Mouse (Mus musculus) hindbrain, embryonic 15.5 days (tissue): ENCODE measurements at regions not wholly inside any gene's neighbourhood (a gene's known extent, or its start where the extent isn't known, plus 50 kb on each side); places are given as distances from the start of the nearest gene placed in this dataset.

ENCODE experiments used
- ATAC-seq: fragments of 200-750 bp; cut with Nextera tagmentation; 2 replicates; pipeline ENCODE4 v1.8.0; 2017; ENCODE audit warnings: low read depth, moderate number of reproducible peaks, moderate TSS enrichment; ENCODE audit not compliant: low FRiP score
- H3K27ac ChIP-seq: fragments of 300-500 bp; sonication (generic); replicated peaks from 2 replicates; pipeline ENCODE4 v1.5.1; 2015; ENCODE audit warnings: mild to moderate bottlenecking, inconsistent platforms
- H3K27me3 ChIP-seq: fragments of 300-500 bp; sonication (generic); 2 replicates; pipeline ENCODE4 v1.6.1; 2015; ENCODE audit warnings: control low read depth, inconsistent platforms
- H3K36me3 ChIP-seq: fragments of 300-500 bp; sonication (generic); 2 replicates; pipeline ENCODE4 v1.6.1; 2015; ENCODE audit warnings: control low read depth, inconsistent platforms
- H3K4me1 ChIP-seq: fragments of 300-500 bp; sonication (generic); replicated peaks from 2 replicates; pipeline ENCODE4 v1.6.1; 2015; ENCODE audit warnings: control low read depth, inconsistent platforms
- H3K4me2 ChIP-seq: fragments of 300-500 bp; sonication (generic); 2 replicates; pipeline ENCODE4 v1.6.1; 2015; ENCODE audit warnings: moderate library complexity, mild to moderate bottlenecking, inconsistent platforms
- H3K4me3 ChIP-seq: fragments of 300-500 bp; sonication (generic); 2 replicates; pipeline ENCODE4 v1.5.1; 2015; ENCODE audit warnings: mild to moderate bottlenecking, inconsistent platforms
- H3K9ac ChIP-seq: fragments of 300-500 bp; sonication (generic); 2 replicates; pipeline ENCODE4 v1.6.1; 2015; ENCODE audit warnings: inconsistent platforms
- H3K9me3 ChIP-seq: fragments of 300-500 bp; sonication (generic); 2 replicates; pipeline ENCODE4 v1.6.1; 2016; ENCODE audit warnings: control low read depth, inconsistent platforms
- WGBS: fragments of 180-500 bp; shearing (Covaris S2); methylation state at CpG from one replicate; pipeline ENCODE4 v1.1.7; 2015; 5-methylcytosine and 5-hydroxymethylcytosine counted together

DNA sequence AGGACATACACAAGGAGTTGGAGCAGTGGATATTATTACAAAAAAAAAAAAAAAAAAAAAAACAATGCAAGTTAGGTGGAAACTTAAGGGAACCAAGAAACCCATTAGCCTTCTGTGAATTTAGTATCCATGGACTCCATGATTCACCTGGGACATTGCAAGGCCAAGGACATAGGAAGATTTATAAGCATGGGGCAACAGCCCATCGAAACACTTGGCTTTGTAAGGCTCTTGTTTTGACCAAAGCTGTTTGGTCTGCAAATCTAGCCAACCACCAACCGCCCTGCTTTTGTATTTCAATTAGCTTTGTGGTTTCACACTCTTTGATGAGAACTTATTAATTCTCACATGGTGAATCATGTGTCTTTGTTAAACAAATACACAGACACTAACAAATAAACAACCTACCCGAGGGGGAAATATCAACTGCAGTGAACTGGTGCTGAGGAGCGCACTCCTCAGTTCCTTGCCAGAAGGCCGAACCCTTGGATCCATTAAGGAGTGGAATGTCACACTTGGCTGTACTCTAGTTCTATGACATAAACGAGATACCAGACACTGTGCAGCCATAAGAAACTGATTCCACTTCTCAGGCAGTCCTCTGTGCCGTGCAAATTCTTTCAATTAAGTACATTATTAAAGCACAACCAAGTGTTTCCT, 529.7 kb downstream of the Tmem38b start:
- Histone ChIP-seq H3K4me2 (no peak overlapping the region), H3K4me1 (peaks cover 10% of the 10 kb centered on the region; the same call in 1 of the 2 replicates), H3K27me3 (no peaks in the 10 kb centered on the region), H3K9me3 (no peaks in the 10 kb centered on the region), H3K9ac (no peak overlapping the region), H3K27ac (no peak overlapping the region), H3K36me3 (no peaks in the 10 kb centered on the region), H3K4me3 (no peak overlapping the region)
- no peak for ATAC-seq
- 59% methylated on average over 7 of the region's 7 CpGs for WGBS

DNA sequence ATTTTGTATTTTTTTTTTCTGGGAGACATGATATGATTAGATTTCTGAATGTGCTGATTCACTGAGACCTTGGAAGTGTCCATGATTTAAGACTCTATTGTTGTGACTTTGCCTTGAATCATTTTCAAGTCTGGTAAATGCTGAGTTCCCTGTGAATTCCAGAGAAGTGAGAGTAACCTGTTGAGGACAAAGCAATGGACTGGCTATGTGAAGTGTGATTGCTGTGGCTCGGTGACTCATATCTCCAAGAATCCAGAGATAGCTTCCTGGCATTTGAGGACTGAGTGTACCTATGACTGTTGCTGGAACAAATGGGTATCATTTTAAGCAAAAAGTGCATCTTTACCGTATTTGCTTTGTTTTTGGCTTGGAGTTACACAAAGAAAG, 530.2 kb downstream of the Tmem38b start:
- Histone ChIP-seq H3K36me3 (no peaks in the 10 kb centered on the region), H3K4me1 (peaks cover 10% of the 10 kb centered on the region; the same call in 1 of the 2 replicates), H3K4me3 (no peak overlapping the region), H3K4me2 (no peak overlapping the region), H3K27me3 (no peaks in the 10 kb centered on the region), H3K9me3 (no peaks in the 10 kb centered on the region), H3K27ac (no peak overlapping the region), H3K9ac (no peak overlapping the region)
- no peak for ATAC-seq
- WGBS = 89% methylated on average over 2 of the region's 2 CpGs

DNA sequence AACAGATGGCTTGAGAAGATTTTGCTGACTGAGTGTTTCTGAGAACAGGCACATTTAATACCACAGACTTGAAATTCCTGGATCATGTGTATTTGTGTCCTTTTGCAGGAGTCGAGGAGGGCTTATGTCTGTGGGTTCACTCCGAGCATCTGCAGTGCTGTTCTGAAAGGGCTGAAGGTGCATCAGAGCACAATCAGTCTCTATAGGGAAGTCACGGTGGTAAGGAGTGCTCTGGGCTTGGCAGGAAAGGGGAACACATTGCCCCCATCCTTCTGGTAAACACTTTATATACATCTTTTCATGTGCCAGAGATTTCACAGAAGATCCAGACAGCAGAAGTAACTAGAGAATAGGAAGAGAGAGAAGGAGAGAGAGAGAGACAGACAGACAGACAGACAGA, 545.1 kb downstream of the Tmem38b start:
- ATAC-seq = no peak
- WGBS = 35% methylated on average over 3 of the region's 3 CpGs
- Histone ChIP-seq H3K9me3 (no peaks in the 10 kb centered on the region), H3K4me3 (no peak overlapping the region), H3K27ac (0 out of 2 replicates have a peak overlapping the region, but pooled peaks have one; percentile 13), H3K36me3 (no peaks in the 10 kb centered on the region), H3K9ac (no peak overlapping the region), H3K4me1 (0 out of 2 replicates have a peak, but pooled peaks cover 3% of the 10 kb centered on the region), H3K27me3 (no peaks in the 10 kb centered on the region), H3K4me2 (no peak overlapping the region)

DNA sequence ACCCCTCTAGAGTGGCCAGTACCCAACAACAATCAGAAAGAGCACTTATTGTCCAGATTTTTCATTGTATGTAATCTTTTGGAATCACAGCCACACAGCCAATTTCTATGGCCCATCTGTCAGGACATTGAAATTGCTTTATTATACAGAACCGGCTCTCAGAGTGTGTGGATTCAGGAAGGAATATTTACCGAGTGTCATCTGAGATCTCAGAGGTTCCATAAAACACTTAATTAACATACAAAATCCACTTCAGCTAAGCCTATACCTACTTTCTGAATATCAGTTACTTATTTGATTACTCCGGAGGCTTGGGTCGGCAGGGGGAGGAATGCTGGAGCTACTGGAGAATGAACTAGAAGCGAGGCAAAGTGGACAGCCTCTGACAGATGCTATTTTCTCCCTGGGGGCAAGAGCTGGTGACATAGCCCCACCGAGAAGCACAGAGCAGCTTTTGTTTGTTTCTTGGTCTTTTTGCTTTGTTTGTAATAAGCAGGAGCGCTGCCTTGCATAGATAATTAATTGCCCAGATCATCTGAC, 545.6 kb downstream of the Tmem38b start:
- Histone ChIP-seq H3K4me2 (0 out of 2 replicates have a peak overlapping the region, but pooled peaks have one; percentile 17), H3K27ac (peak overlapping the region; percentile 13; the same call in 1 of the 2 replicates)
- WGBS = 6% methylated on average over 7 of the region's 7 CpGs

DNA sequence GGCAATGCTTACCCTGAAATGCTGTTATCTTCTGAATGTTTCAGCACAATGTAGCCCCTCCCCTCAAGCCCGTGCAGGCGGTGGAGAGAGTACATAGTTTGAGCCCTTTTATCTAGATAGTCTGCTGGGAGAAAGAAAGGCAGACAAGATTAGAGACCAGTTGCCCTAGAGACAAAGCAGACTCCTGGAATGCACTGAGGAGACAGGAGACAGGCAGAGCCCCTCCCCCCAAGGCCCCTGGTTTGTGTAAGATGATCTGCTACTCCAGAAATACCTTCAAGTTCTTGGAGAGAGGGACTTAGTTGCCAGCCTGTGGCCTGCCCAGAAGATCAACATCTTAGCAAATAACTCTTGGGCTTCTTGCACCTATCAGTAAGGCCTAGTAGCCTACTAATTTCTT, 547.8 kb downstream of the Tmem38b start:
- H3K9ac ChIP-seq = no peak overlapping the region
- H3K4me2 ChIP-seq = no peak overlapping the region
- no peak overlapping the region for H3K4me3 ChIP-seq
- no peaks in the 10 kb centered on the region for H3K27me3 ChIP-seq
- H3K4me1 ChIP-seq = 0 out of 2 replicates have a peak, but pooled peaks cover 3% of the 10 kb centered on the region
- no peak overlapping the region for H3K27ac ChIP-seq
- no peaks in the 10 kb centered on the region for H3K36me3 ChIP-seq
- no peaks in the 10 kb centered on the region for H3K9me3 ChIP-seq
- no peak for ATAC-seq
- WGBS = 3% methylated on average over 2 of the region's 2 CpGs

More for the DNA sequence above, 545.6 kb downstream of the Tmem38b start:
- no peak overlapping the region for H3K4me3 ChIP-seq
- H3K27me3 ChIP-seq = no peaks in the 10 kb centered on the region
- 0 out of 2 replicates have a peak, but pooled peaks cover 3% of the 10 kb centered on the region for H3K4me1 ChIP-seq
- peak; percentile 56; the same call in 1 of the 2 replicates for ATAC-seq
- no peaks in the 10 kb centered on the region for H3K36me3 ChIP-seq
- H3K9ac ChIP-seq = no peak overlapping the region
- no peaks in the 10 kb centered on the region for H3K9me3 ChIP-seq

DNA sequence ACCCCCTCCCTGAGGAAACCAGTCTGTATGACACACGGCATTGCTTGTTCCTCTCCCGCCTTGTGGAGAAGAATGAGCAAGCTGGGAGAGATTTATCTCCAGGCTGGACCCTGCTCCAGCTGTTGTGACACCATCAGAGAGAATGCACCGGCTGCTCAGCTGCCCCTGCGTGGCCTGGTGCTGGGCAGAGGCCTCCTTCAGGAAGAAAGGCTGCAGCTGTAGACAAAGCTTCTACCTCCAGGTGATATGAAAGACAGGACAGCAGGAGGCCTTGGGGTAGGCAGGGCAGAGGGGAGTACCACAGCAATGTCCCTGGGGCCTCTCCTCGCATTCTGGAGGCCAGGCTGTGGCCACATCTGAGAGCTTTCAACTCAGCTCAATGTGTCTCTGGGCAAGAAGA, 548.6 kb downstream of the Tmem38b start:
- Histone ChIP-seq H3K4me1 (0 out of 2 replicates have a peak, but pooled peaks cover 3% of the 10 kb centered on the region), H3K36me3 (no peaks in the 10 kb centered on the region), H3K4me2 (no peak overlapping the region), H3K4me3 (no peak overlapping the region), H3K27me3 (no peaks in the 10 kb centered on the region), H3K9me3 (no peaks in the 10 kb centered on the region), H3K27ac (no peak overlapping the region), H3K9ac (no peak overlapping the region)
- WGBS = 14% methylated on average over 5 of the region's 5 CpGs
- ATAC-seq = no peak

DNA sequence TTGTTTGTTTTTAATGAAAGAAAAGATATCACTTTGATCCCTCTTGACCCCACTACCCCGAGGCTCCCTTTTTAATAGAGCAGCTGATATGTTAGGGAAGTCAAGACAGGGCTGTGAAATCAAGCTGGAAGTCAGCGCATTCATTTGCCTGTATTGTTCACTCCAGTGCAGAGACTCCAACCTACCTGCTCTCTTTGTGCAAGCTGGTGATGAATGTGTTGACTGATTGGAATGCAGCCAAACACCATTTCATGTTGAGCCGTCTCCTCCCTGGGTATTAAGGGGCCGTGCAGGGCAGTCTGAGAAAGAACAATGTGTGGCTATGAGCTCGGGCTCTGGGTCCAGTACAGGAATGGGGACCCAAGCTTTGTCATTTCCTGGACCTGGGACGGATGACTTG, 557.4 kb upstream of the Zfp462 start:
- no peaks in the 10 kb centered on the region for H3K36me3 ChIP-seq
- H3K4me3 ChIP-seq = no peak overlapping the region
- WGBS = 33% methylated on average over 6 of the region's 6 CpGs
- no peak overlapping the region for H3K4me2 ChIP-seq
- no peaks in the 10 kb centered on the region; the same call in 1 of the 2 replicates for H3K4me1 ChIP-seq
- H3K27me3 ChIP-seq = no peaks in the 10 kb centered on the region
- ATAC-seq = no peak
- no peak overlapping the region for H3K9ac ChIP-seq
- no peaks in the 10 kb centered on the region for H3K9me3 ChIP-seq
- no peak overlapping the region for H3K27ac ChIP-seq

DNA sequence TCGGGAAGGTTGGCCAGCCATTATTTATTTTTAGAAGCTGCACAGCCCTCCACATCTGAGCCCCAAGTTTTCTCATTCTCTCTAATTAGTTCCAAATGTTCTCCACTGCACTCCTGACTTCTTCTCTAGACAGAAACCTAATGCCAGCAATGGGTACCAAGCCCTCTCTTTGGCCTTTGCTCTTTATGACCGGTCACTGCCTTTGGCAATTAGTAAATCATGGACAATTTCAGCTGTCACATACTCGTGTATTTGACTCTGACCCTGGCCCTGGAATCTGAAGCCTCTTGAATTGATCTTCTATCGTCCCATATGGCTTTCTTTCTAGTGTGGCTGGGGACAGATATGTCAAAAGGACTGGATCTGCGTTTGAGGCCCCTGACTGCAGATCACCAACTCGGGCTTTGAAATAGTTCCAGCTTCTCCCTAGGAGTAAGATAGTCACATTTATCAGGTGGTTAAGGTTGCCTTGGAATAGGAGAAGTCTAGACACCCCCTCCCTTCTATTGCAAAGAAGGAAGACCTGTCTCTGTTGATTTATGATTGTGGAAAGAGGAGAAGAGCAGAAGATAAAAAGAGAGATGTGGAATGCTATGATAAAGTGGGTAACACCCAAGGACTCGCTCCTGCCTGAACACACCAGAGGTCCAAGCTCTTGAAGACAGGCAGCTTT, 553.2 kb upstream of the Zfp462 start:
- no peak overlapping the region for H3K4me3 ChIP-seq
- no peaks in the 10 kb centered on the region for H3K27me3 ChIP-seq
- no peaks in the 10 kb centered on the region; the same call in 1 of the 2 replicates for H3K4me1 ChIP-seq
- H3K27ac ChIP-seq = no peak overlapping the region
- no peaks in the 10 kb centered on the region for H3K9me3 ChIP-seq
- H3K9ac ChIP-seq = no peak overlapping the region
- no peak overlapping the region for H3K4me2 ChIP-seq
- WGBS = 71% methylated on average over 7 of the region's 7 CpGs
- ATAC-seq = no peak
- no peaks in the 10 kb centered on the region for H3K36me3 ChIP-seq

DNA sequence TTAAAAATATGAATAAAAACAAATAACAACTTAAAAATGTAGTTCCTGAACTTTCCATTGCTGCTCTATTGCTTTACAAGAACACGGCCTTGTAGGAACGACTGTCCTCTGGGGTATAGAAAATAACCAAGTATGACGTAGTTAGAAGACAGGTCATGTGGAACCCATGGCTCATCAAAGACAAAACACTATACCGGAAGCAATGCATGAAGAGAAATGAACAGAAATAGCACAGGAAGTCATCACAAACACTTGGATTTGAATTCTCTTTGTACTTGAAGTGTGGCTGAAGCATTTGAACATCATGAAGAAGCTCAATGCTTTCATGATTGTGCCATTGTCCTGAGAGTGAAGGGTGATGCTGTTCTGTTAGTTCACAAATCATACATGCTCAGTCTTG, 538.7 kb upstream of the Zfp462 start:
- H3K27ac ChIP-seq = no peak overlapping the region
- WGBS = 83% methylated on average over 4 of the region's 4 CpGs
- H3K27me3 ChIP-seq = no peaks in the 10 kb centered on the region
- H3K9ac ChIP-seq = no peak overlapping the region
- no peak overlapping the region for H3K4me3 ChIP-seq
- ATAC-seq = no peak
- no peaks in the 10 kb centered on the region for H3K4me1 ChIP-seq
- no peak overlapping the region for H3K4me2 ChIP-seq
- no peaks in the 10 kb centered on the region for H3K9me3 ChIP-seq
- no peaks in the 10 kb centered on the region for H3K36me3 ChIP-seq

DNA sequence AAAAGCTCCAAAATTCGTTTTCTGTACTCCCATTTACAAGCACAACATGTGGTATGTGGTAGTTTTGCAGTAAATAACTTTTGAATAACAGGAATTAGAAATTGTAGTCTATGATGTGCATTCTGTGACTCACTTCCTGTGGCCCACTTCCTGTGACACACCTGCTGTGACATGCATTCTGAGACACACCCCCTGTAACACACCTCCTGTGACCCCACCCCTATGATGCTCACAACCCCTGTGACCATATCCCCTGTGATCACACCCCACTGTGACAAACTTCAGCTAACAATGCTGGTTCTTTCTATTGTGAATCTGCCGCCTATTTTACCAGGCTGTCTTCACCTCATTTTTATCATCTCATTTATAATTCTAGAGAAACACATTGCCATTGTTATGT, 536.9 kb upstream of the Zfp462 start:
- H3K9me3 ChIP-seq = no peaks in the 10 kb centered on the region
- no peak overlapping the region for H3K9ac ChIP-seq
- no peaks in the 10 kb centered on the region for H3K4me1 ChIP-seq
- H3K36me3 ChIP-seq = no peaks in the 10 kb centered on the region
- H3K27ac ChIP-seq = no peak overlapping the region
- H3K27me3 ChIP-seq = no peaks in the 10 kb centered on the region
- H3K4me2 ChIP-seq = no peak overlapping the region
- ATAC-seq = no peak
- 42% methylated on average over 2 of the region's 2 CpGs for WGBS
- H3K4me3 ChIP-seq = no peak overlapping the region

DNA sequence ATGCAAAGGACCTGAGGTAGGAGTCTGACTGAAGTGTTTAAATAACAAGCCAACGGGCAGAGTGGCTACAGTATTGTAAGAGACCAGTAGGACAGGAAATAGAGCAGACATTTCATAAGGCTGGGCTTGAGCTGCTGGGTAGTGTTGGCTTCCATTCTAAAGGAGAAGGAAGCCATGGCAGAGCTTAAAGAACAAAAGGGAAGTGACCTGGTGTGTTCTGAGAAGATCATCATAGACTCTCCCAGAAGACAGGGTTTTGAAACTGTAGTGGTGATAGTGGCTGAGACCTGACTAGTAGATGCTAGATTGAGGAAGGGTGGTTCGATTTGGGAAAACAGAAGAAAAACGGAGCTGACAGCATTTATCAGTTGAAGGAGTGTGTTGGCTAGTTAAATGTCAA, 514.1 kb upstream of the Zfp462 start:
- ATAC-seq = no peak
- H3K9me3 ChIP-seq = no peaks in the 10 kb centered on the region
- H3K4me2 ChIP-seq = no peak overlapping the region
- 82% methylated on average over 3 of the region's 3 CpGs for WGBS
- H3K36me3 ChIP-seq = no peaks in the 10 kb centered on the region
- H3K27me3 ChIP-seq = no peaks in the 10 kb centered on the region
- no peak overlapping the region for H3K27ac ChIP-seq
- no peaks in the 10 kb centered on the region for H3K4me1 ChIP-seq
- H3K4me3 ChIP-seq = no peak overlapping the region
- no peak overlapping the region for H3K9ac ChIP-seq

DNA sequence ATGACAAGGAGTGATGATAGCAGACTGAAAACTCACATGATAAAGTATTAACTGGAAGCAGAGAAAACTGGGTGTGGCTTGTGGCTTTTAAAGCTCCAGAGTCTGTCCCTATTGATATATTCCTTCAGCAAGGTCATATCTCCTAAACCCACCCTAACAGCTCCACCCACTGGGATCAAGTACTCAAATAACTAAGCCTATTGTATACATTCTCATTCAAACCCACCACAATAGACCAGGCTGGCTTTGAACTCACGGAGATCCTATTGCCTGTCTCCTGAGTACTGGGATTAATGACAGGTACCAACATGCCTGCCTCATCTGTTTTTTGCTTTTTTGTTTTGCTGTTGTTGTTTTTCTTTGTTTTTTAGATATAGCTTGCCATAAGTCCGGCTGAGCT, 484.3 kb upstream of the Zfp462 start:
- H3K4me1 ChIP-seq = no peaks in the 10 kb centered on the region
- no peak overlapping the region for H3K4me3 ChIP-seq
- ATAC-seq = no peak
- no peaks in the 10 kb centered on the region for H3K9me3 ChIP-seq
- H3K4me2 ChIP-seq = no peak overlapping the region
- no peak overlapping the region for H3K9ac ChIP-seq
- H3K27me3 ChIP-seq = no peaks in the 10 kb centered on the region
- WGBS = 77% methylated on average over 2 of the region's 2 CpGs
- H3K27ac ChIP-seq = no peak overlapping the region
- no peaks in the 10 kb centered on the region for H3K36me3 ChIP-seq
